Comparison of ENCODE assay signal across 25 mouse cellular contexts in the genomic region with DNA sequence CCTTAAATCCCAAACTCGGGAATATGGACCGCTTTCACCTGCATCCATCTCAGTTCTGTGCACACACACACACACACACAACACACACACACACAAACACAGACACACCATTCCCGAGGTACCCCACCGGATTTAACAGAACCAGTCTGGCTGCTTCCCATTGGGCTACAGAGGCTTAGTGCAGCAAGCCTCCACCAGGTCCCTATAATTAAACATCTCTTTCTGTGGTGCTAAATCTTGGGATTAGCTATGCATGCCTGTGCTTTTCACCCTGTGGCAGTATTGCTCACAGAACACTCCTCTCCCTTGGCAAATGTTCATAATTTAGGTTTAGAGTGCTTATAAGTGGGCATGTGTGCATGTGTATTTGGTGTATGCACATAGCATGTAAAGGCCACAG. TPM values are rescaled to one million over a fixed set of nuclear protein-coding genes. Genes with fewer than 3 reads are reported as not detected.
DNase-seq lines count a peak whose midpoint lies in the region; ATAC-seq and TF ChIP-seq lines count a peak whose summit lies in the region.
"Had no signal": no experiment of that assay in that cellular context is flagged by ENCODE, and none has a peak within 500 bp of the region (broad histone marks: within the 10 kb centered on the region; RNA-seq: fewer than 3 reads in every experiment).

No protein-coding gene starts in this region.

- no peak for TF ChIP-seq CTCF in kidney, postnatal 0 days (IDR thresholded peaks at IDR 0.05; ENCODE audit: low read depth)

- peak; percentile 33 for DNase-seq in kidney, adult 11 months
- DNase-seq in kidney, postnatal 10 days = no peak
- peak; percentile 8 for DNase-seq in kidney, postnatal 0 days (ENCODE audit: low spot score)
- DNase-seq in kidney, adult 18-20 months = no peak
- DNase-seq in embryonic facial prominence, embryonic 14.5 days (ENCODE audit: low spot score) = peak; percentile 62
- DNase-seq: adrenal gland, adult 8-10 months; adrenal gland, postnatal 25 days; cerebellum, adult 11-12 months; cerebellum, adult 8-10 months; cerebellum, postnatal 10 days; gastrocnemius, postnatal 10 days; gastrocnemius, postnatal 36 days; heart, postnatal 36 days had no signal

- H3K27ac ChIP-seq in kidney, postnatal 0 days = no peak overlapping the region
- H3K27ac ChIP-seq in embryonic facial prominence, embryonic 14.5 days (replicated peaks; ENCODE audit: low read depth, low read length) = no peak overlapping the region
- H3K27ac ChIP-seq in hindbrain, embryonic 16.5 days (ENCODE audit: low read depth, low read length) = no peak overlapping the region
- H3K27ac ChIP-seq: embryonic facial prominence, embryonic 12.5 days; forebrain, embryonic 10.5 days; forebrain, embryonic 13.5 days; hindbrain, embryonic 10.5 days; hindbrain, embryonic 13.5 days; hindbrain, postnatal 0 days had no signal

- H3K4me3 ChIP-seq in kidney, postnatal 0 days (replicated peaks; ENCODE audit: low read depth, low read length) = no peak overlapping the region
- no peak overlapping the region for H3K4me3 ChIP-seq in embryonic facial prominence, embryonic 14.5 days (ENCODE audit: low read depth, low read length)
- no peak overlapping the region for H3K4me3 ChIP-seq in hindbrain, embryonic 16.5 days (ENCODE audit: low read length)
- H3K4me3 ChIP-seq: embryonic facial prominence, embryonic 12.5 days; forebrain, embryonic 10.5 days; forebrain, embryonic 13.5 days; hindbrain, embryonic 10.5 days; hindbrain, embryonic 13.5 days had no signal

- ATAC-seq in kidney, postnatal 0 days (replicated peaks; ENCODE audit: low FRiP score, low read depth) = no peak
- ATAC-seq in embryonic facial prominence, embryonic 14.5 days (ENCODE audit: low read depth) = peak; percentile 79; the same call in 1 of the 2 replicates
- ATAC-seq in hindbrain, embryonic 16.5 days = no peak
- ATAC-seq: activated CD4-positive, CD25-positive, alpha-beta regulatory T cell, adult 4 months; CD4-positive, CD25-positive, alpha-beta regulatory T cell, adult 4 months; forebrain, embryonic 13.5 days; forebrain, embryonic 16.5 days; hindbrain, postnatal 0 days; inflammation-experienced regulatory T-cells, adult 6 months had no signal

- no peaks in the 10 kb centered on the region for H3K27me3 ChIP-seq in kidney, postnatal 0 days (ENCODE audit: insufficient read depth, low read length)
- H3K27me3 ChIP-seq in embryonic facial prominence, embryonic 14.5 days (replicated peaks; ENCODE audit: control insufficient read depth, insufficient read depth, low read length) = no peaks in the 10 kb centered on the region
- H3K27me3 ChIP-seq in hindbrain, embryonic 16.5 days (replicated peaks; ENCODE audit: control insufficient read depth, insufficient read depth, low read length) = no peaks in the 10 kb centered on the region
- H3K27me3 ChIP-seq: embryonic facial prominence, embryonic 12.5 days; forebrain, embryonic 13.5 days; hindbrain, embryonic 13.5 days had no signal

- H3K4me1 ChIP-seq in kidney, postnatal 0 days (replicated peaks; ENCODE audit: insufficient read depth, low read length) = no peaks in the 10 kb centered on the region
- H3K4me1 ChIP-seq in embryonic facial prominence, embryonic 14.5 days (ENCODE audit: control insufficient read depth, insufficient read depth, low read length) = no peaks in the 10 kb centered on the region
- H3K4me1 ChIP-seq in hindbrain, embryonic 16.5 days (ENCODE audit: control insufficient read depth, insufficient read depth, low read depth, low read length) = no peaks in the 10 kb centered on the region
- H3K4me1 ChIP-seq: embryonic facial prominence, embryonic 12.5 days; forebrain, embryonic 13.5 days; hindbrain, embryonic 10.5 days; hindbrain, embryonic 13.5 days had no signal

- no peaks in the 10 kb centered on the region for H3K9me3 ChIP-seq in kidney, postnatal 0 days (replicated peaks; ENCODE audit: low read length)
- H3K9me3 ChIP-seq in embryonic facial prominence, embryonic 14.5 days (ENCODE audit: control insufficient read depth, low read length) = no peaks in the 10 kb centered on the region
- no peaks in the 10 kb centered on the region for H3K9me3 ChIP-seq in hindbrain, embryonic 16.5 days (ENCODE audit: control insufficient read depth, low read length)
- H3K9me3 ChIP-seq: embryonic facial prominence, embryonic 12.5 days; forebrain, embryonic 10.5 days; hindbrain, embryonic 13.5 days had no signal

- no peak overlapping the region for H3K4me2 ChIP-seq in kidney, postnatal 0 days (ENCODE audit: low read length)
- H3K4me2 ChIP-seq in embryonic facial prominence, embryonic 14.5 days (ENCODE audit: low read depth, low read length) = no peak overlapping the region
- no peak overlapping the region for H3K4me2 ChIP-seq in hindbrain, embryonic 16.5 days (ENCODE audit: low read length)
- H3K4me2 ChIP-seq: embryonic facial prominence, embryonic 12.5 days; forebrain, embryonic 13.5 days; heart, embryonic 11.5 days; hindbrain, embryonic 13.5 days had no signal

- H3K36me3 ChIP-seq in kidney, postnatal 0 days (ENCODE audit: insufficient read depth, low read length) = no peaks in the 10 kb centered on the region
- H3K36me3 ChIP-seq in embryonic facial prominence, embryonic 14.5 days (ENCODE audit: control insufficient read depth, insufficient read depth, low read length) = no peaks in the 10 kb centered on the region
- H3K36me3 ChIP-seq in hindbrain, embryonic 16.5 days (ENCODE audit: control insufficient read depth, insufficient read depth, low read length) = no peaks in the 10 kb centered on the region
- H3K36me3 ChIP-seq: embryonic facial prominence, embryonic 12.5 days; forebrain, embryonic 10.5 days; hindbrain, embryonic 10.5 days; hindbrain, embryonic 13.5 days had no signal

- 79% methylated on average over 4 of the region's 4 CpGs for WGBS in kidney, postnatal 0 days
- 73% methylated on average over 4 of the region's 4 CpGs for WGBS in embryonic facial prominence, embryonic 14.5 days
- 86% methylated on average over 4 of the region's 4 CpGs for WGBS in hindbrain, embryonic 16.5 days

- no peak overlapping the region for H3K9ac ChIP-seq in kidney, postnatal 0 days (ENCODE audit: low read depth, low read length)
- no peak overlapping the region for H3K9ac ChIP-seq in embryonic facial prominence, embryonic 14.5 days (ENCODE audit: low read depth, low read length)
- H3K9ac ChIP-seq in hindbrain, embryonic 16.5 days (ENCODE audit: low read depth, low read length) = no peak overlapping the region
- H3K9ac ChIP-seq: embryonic facial prominence, embryonic 12.5 days; forebrain, embryonic 13.5 days; hindbrain, embryonic 13.5 days had no signal

RNA-seq across cellular contexts. Expression of a gene that starts 36.7 kb away (rescaled TPM):
- polyA plus RNA-seq in kidney, postnatal 0 days (2015; fragmentation: Nextera tagmentation; extraction: Ambion mirVana) = 16.9 and 17.8 TPM in 2 replicates
- polyA plus RNA-seq in embryonic facial prominence, embryonic 14.5 days (2014; fragmentation: Nextera tagmentation; extraction: Ambion mirVana) = 18.7 and 19.1 TPM in 2 replicates
- polyA plus RNA-seq in hindbrain, embryonic 16.5 days (2015; fragmentation: Nextera tagmentation; extraction: Ambion mirVana) = 11.7 and 15.3 TPM in 2 replicates

Comparison
In these comparisons a context has a peak if more than half of its experiments do, and no peak if none do; other contexts are left out.
1. DNase-seq: peak in kidney, adult 11 months (single experiment), kidney, postnatal 0 days (single experiment) and embryonic facial prominence, embryonic 14.5 days (single experiment); none in kidney, postnatal 10 days (single experiment) and kidney, adult 18-20 months (single experiment).